Mouse (Mus musculus): ENCODE measurements around the gene Cavin1.

DNA sequence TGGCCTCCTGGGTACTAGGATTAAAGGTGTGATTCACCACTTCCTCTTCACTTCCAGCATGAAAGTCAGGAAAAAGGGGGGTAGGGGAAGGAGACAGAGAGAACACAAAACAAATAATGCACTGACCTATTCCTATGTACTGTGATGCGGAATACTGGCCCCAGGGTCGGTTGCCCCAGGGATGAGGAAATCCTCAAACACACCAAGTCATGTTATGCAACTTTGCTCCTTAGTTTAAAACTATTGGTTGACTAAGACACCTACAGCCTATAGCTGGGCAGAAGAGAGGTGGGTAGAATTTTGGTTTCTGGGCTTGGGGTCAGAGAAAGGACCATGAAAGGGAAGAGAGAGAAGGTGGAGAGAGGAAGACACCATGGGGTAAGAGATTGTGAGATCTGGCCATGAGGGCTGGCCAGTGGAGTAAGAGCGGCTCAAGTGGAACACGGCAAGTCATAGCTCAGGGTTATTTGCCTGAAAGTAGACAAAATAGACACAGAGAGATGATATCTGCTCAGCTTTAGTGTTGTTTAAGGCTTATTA lies 54.2 kb downstream of the Cavin1 start:
- TF ChIP-seq CTCF (IDR thresholded peaks at IDR 0.05; ENCODE audit: extremely low read depth, insufficient read depth, insufficient read length, insufficient replicate concordance) (no peak), POLR2A (IDR thresholded peaks at IDR 0.05; ENCODE audit: low read depth, low read length) (no peak)

Measured in spleen, adult 2 months (tissue).